Mouse (Mus musculus): Measurements from ENCODE around the gene Wdr83os. TPM values are rescaled to one million over a fixed set of nuclear protein-coding genes. Genes with fewer than 3 reads are reported as not detected.

The Wdr83os gene
- total and polyA plus RNA-seq, 3 experiments, result 40.9 to 103 (median 43.5) TPM

GRCm38 (mm10) chr8:85088771-85089170, 8.2 kb downstream of the Wdr83os start:
- H3K4me1 ChIP-seq (ENCODE audit: control insufficient read depth in 1 of 2, insufficient read depth in 2 of 2), result peaks cover 6 to 14% of the 10 kb centered on the region in 2 experiments; a peak in 3 of 4 replicates

GRCm38 (mm10) chr8:85090856-85091255, 10.3 kb downstream of the Wdr83os start:
- Histone ChIP-seq H3K4me2 (ENCODE audit: insufficient read depth, low read depth, poor library complexity, severe bottlenecking) (no peak overlapping the region), H3K9ac (ENCODE audit: insufficient read depth, low read depth) (no peak overlapping the region), H3K9me3 (replicated peaks; ENCODE audit: low read length) (no peaks in the 10 kb centered on the region), H3K36me3 (replicated peaks in 1 of 2; ENCODE audit: control insufficient read depth in 1 of 2, insufficient read depth in 1 of 2, low read length in 1 of 2) (peaks cover 72 to 86% of the 10 kb centered on the region in 2 experiments), H3K27ac (ENCODE audit: insufficient read depth, low read depth) (no peak overlapping the region), H3K4me1 (ENCODE audit: control insufficient read depth in 1 of 2, insufficient read depth in 2 of 2) (no peaks in the 10 kb centered on the region), H3K27me3 (replicated peaks) (no peaks in the 10 kb centered on the region), H3K4me3 (replicated peaks in 1 of 3; ENCODE audit: low read depth in 2 of 3, low read length in 2 of 3, poor library complexity in 1 of 3) (no peak overlapping the region), H3K79me2 (replicated peaks; ENCODE audit: control insufficient read depth, extremely low read depth, insufficient read depth, poor library complexity, severe bottlenecking) (no peaks in the 10 kb centered on the region)
- no peak for DNase-seq (ENCODE audit: extremely low read depth)
- dilution Hi-C loops (cut with MboI; ENCODE audit: extremely low pct_ligation_motif_present, extremely low pct_unique_long_range_greater_than_20kb, low sequenced_read_pairs), result no loop called here
- TF ChIP-seq JUN (IDR thresholded peaks at IDR 0.05; ENCODE audit: insufficient read depth, low read depth, low read length) (no peak), ZC3H11A (IDR thresholded peaks at IDR 0.05; ENCODE audit: low read depth, low read length) (no peak), MEF2A (IDR thresholded peaks at IDR 0.05; ENCODE audit: borderline replicate concordance, low read depth, low read length) (no peak), MYC (IDR thresholded peaks at IDR 0.05; ENCODE audit: low read depth, low read length) (no peak), UBTF (IDR thresholded peaks at IDR 0.05; ENCODE audit: low read depth, low read length) (no peak), JUND (conservative IDR thresholded peaks at IDR 0.05; ENCODE audit: low read depth, low read length) (no peak), ZNF384 (IDR thresholded peaks at IDR 0.05; ENCODE audit: low read depth, low read length) (no peak), BHLHE40 (IDR thresholded peaks at IDR 0.05; ENCODE audit: low read depth, low read length) (no peak)
- in situ Hi-C loops (cut with MboI; ENCODE audit: low pct_ligation_motif_present, low pct_unique_long_range_greater_than_20kb, low sequenced_read_pairs), result no loop called here

More at GRCm38 (mm10) chr8:85088771-85089170, 8.2 kb downstream of the Wdr83os start:
- no peak for DNase-seq (ENCODE audit: extremely low read depth)
- H3K9ac ChIP-seq (ENCODE audit: insufficient read depth, low read depth), result no peak overlapping the region
- H3K36me3 ChIP-seq (replicated peaks in 1 of 2; ENCODE audit: control insufficient read depth in 1 of 2, insufficient read depth in 1 of 2, low read length in 1 of 2), result peaks cover 61 to 77% of the 10 kb centered on the region in 2 experiments
- dilution Hi-C loops (cut with MboI; ENCODE audit: extremely low pct_ligation_motif_present, extremely low pct_unique_long_range_greater_than_20kb, low sequenced_read_pairs), result no loop called here
- H3K4me2 ChIP-seq (ENCODE audit: insufficient read depth, low read depth, poor library complexity, severe bottlenecking), result no peak overlapping the region
- H3K27ac ChIP-seq (ENCODE audit: insufficient read depth, low read depth), result no peak overlapping the region
- in situ Hi-C loops (cut with MboI; ENCODE audit: low pct_ligation_motif_present, low pct_unique_long_range_greater_than_20kb, low sequenced_read_pairs), result no loop called here
- no peak overlapping the region for H3K4me3 ChIP-seq (replicated peaks in 1 of 3; ENCODE audit: low read depth in 2 of 3, low read length in 2 of 3, poor library complexity in 1 of 3)
- H3K27me3 ChIP-seq (replicated peaks), result no peaks in the 10 kb centered on the region
- TF ChIP-seq MAFK (IDR thresholded peaks at IDR 0.05; ENCODE audit: insufficient replicate concordance, low read length) (no peak), ZKSCAN1 (IDR thresholded peaks at IDR 0.05; ENCODE audit: borderline replicate concordance, low read depth, low read length) (no peak), CHD2 (IDR thresholded peaks at IDR 0.05; ENCODE audit: low read length) (no peak), NELFE (IDR thresholded peaks at IDR 0.05; ENCODE audit: low read depth, low read length) (no peak), JUND (conservative IDR thresholded peaks at IDR 0.05; ENCODE audit: low read depth, low read length) (no peak), CTCF (conservative IDR thresholded peaks at IDR 0.05 in 1 of 2, IDR thresholded peaks at IDR 0.05 in 1 of 2; ENCODE audit: low read depth in 2 of 2, low read length in 2 of 2) (no peak), POLR2AphosphoS2 (IDR thresholded peaks at IDR 0.05; ENCODE audit: low read depth, low read length) (no peak), MXI1 (IDR thresholded peaks at IDR 0.05; ENCODE audit: low read depth, low read length) (no peak), RAD21 (IDR thresholded peaks at IDR 0.05; ENCODE audit: low read depth, low read length) (no peak), BHLHE40 (IDR thresholded peaks at IDR 0.05; ENCODE audit: low read depth, low read length) (no peak), HCFC1 (IDR thresholded peaks at IDR 0.05; ENCODE audit: low read depth, low read length) (no peak), E2F4 (IDR thresholded peaks at IDR 0.05; ENCODE audit: insufficient replicate concordance, low read depth, low read length) (no peak), NRF1 (IDR thresholded peaks at IDR 0.05; ENCODE audit: low read depth, low read length) (no peak), MAZ (IDR thresholded peaks at IDR 0.05; ENCODE audit: low read depth, low read length) (no peak), ZMIZ1 (IDR thresholded peaks at IDR 0.05; ENCODE audit: low read depth, low read length) (no peak)
- no peaks in the 10 kb centered on the region for H3K9me3 ChIP-seq (replicated peaks; ENCODE audit: low read length)
- peaks cover 4% of the 10 kb centered on the region; the same call in 1 of the 2 replicates for H3K79me2 ChIP-seq (replicated peaks; ENCODE audit: control insufficient read depth, extremely low read depth, insufficient read depth, poor library complexity, severe bottlenecking)
